Mouse (Mus musculus): ENCODE measurements around the gene Vmn2r59.

GRCm38 (mm10) chr7:42058923-42059322 lies at the start of gene Vmn2r59:
- TF ChIP-seq CTCF (IDR thresholded peaks at IDR 0.05; ENCODE audit: insufficient read depth, low read depth, low read length) (no peak), POLR2A (IDR thresholded peaks at IDR 0.05; ENCODE audit: insufficient read depth, low read depth, low read length) (no peak)
